Comparison of ENCODE assay signal across 8 mouse cellular contexts in the genomic region with DNA sequence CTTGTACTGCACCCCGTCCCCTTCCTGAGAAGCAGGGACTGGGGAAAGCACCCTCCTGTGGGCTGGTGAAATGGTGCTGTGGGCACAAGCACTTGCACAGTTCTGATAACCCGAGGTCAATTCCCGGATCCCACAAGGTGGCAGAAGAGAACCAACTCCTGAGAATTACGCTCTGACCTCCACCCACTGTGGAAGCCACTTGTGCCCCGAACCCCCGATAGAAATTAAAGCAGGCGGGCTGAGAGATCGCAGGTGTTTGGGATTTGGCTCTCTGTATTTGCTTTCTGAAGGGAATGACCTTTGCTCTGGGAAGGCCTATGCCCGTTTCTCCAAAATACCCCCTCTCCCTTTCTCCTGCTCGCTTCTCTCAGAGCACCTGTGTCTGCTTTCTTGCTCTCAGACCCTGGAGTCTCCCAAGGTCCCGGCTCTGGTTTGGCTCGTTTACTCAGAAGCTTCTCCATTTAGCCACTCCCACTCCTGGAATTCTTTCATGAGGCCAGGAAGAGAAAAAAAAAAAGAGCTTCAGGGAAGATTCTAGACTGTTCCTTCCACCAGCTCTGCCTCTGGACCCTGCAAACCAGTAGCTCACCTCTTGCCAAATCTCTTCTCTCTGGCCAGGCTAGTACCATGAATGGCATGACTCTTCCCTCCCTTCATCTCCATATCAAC. TPM values are rescaled to one million over a fixed set of nuclear protein-coding genes. Genes with fewer than 3 reads are reported as not detected.
DNase-seq lines count a peak whose midpoint lies in the region; ATAC-seq and TF ChIP-seq lines count a peak whose summit lies in the region.

No protein-coding gene starts in this region.

- WGBS in heart, adult 2 months = 41% methylated on average over 12 of the region's 12 CpGs
- WGBS in lung, embryonic 16.5 days = 25% methylated on average over 12 of the region's 12 CpGs

- no peaks in the 10 kb centered on the region for H3K4me1 ChIP-seq in heart, adult 2 months (ENCODE audit: control insufficient read depth, insufficient read depth, low read length)
- peaks cover 12 to 30% of the 10 kb centered on the region in 2 experiments for H3K4me1 ChIP-seq in ES-E14 (ENCODE audit: control insufficient read depth in 2 of 2, insufficient read depth in 2 of 2, low read length in 2 of 2, poor library complexity in 1 of 2)
- H3K4me1 ChIP-seq in embryonic fibroblast, embryonic 13.5 days (ENCODE audit: control insufficient read depth, insufficient read depth, low read length) = no peaks in the 10 kb centered on the region
- peaks cover 48% of the 10 kb centered on the region for H3K4me1 ChIP-seq in lung, embryonic 16.5 days (replicated peaks; ENCODE audit: control insufficient read depth, insufficient read depth, low read length)

- peak; percentile 23 for TF ChIP-seq CTCF in heart, adult 2 months (IDR thresholded peaks at IDR 0.05)
- TF ChIP-seq CTCF in embryonic fibroblast, embryonic 13.5 days (IDR thresholded peaks at IDR 0.05; ENCODE audit: borderline replicate concordance, insufficient read depth, low read length) = peak; percentile 2; the same call in 1 of the 2 replicates

- no peaks in the 10 kb centered on the region for H3K27me3 ChIP-seq in heart, adult 2 months (ENCODE audit: control insufficient read depth, insufficient read depth, low read length)
- no peaks in the 10 kb centered on the region for H3K27me3 ChIP-seq in lung, embryonic 16.5 days (ENCODE audit: control insufficient read depth, insufficient read depth, low read depth, low read length)

- no peak for ATAC-seq in lung, embryonic 16.5 days (ENCODE audit: low read depth)

- H3K4me3 ChIP-seq in heart, adult 2 months = no peak overlapping the region
- H3K4me3 ChIP-seq in ES-E14 (ENCODE audit: insufficient read depth in 1 of 2, low read depth in 1 of 2, low read length in 2 of 2, poor library complexity in 1 of 2, severe bottlenecking in 1 of 2) = no peak overlapping the region
- H3K4me3 ChIP-seq in embryonic fibroblast, embryonic 13.5 days (ENCODE audit: insufficient read depth, low read length) = no peak overlapping the region
- no peak overlapping the region for H3K4me3 ChIP-seq in lung, embryonic 16.5 days (ENCODE audit: low read length)

- H3K9me3 ChIP-seq in ES-E14 (ENCODE audit: control insufficient read depth, insufficient read depth, low read depth, low read length) = no peaks in the 10 kb centered on the region
- no peaks in the 10 kb centered on the region for H3K9me3 ChIP-seq in lung, embryonic 16.5 days (ENCODE audit: control insufficient read depth, low read length)

- H3K27ac ChIP-seq in heart, adult 2 months = no peak overlapping the region
- no peak overlapping the region for H3K27ac ChIP-seq in ES-E14 (ENCODE audit: insufficient read depth, low read depth, low read length, poor library complexity, severe bottlenecking)
- H3K27ac ChIP-seq in embryonic fibroblast, embryonic 13.5 days (ENCODE audit: insufficient read depth, low read length) = no peak overlapping the region
- peak overlapping the region; percentile 88 for H3K27ac ChIP-seq in lung, embryonic 16.5 days (ENCODE audit: low read length)

- no peaks in the 10 kb centered on the region for H3K79me2 ChIP-seq in heart, adult 2 months (replicated peaks; ENCODE audit: control insufficient read depth, insufficient read depth, low read length)

- in situ Hi-C loops in ES-E14 (cut with MboI; ENCODE audit: low sequenced_read_pairs in 2 of 2, unreplicated experiment in 2 of 2) = no loop called here

- intact Hi-C loops in heart, adult 2 months (cut with DNase I) = loop anchor here (1.0 kb wide), 1 partner anchor 79 kb away; no protein-coding TSS in a partner anchor
- intact Hi-C loops in heart, postnatal 25 days (cut with DNase I) = loop anchor here (5.0 kb wide), 1 partner anchor 80 kb away; no protein-coding TSS in a partner anchor

- TF ChIP-seq EP300 in heart, adult 2 months (IDR thresholded peaks at IDR 0.05; ENCODE audit: insufficient read depth, low read depth, low read length) = no peak

- H3K36me3 ChIP-seq in heart, adult 2 months (ENCODE audit: control insufficient read depth, insufficient read depth, low read length) = no peaks in the 10 kb centered on the region
- no peaks in the 10 kb centered on the region; the same call in 1 of the 2 replicates for H3K36me3 ChIP-seq in ES-E14 (ENCODE audit: control insufficient read depth, insufficient read depth, low read length, poor library complexity, severe bottlenecking)
- H3K36me3 ChIP-seq in lung, embryonic 16.5 days (ENCODE audit: control insufficient read depth, insufficient read depth, low read length) = no peaks in the 10 kb centered on the region

- H3K9ac ChIP-seq in heart, adult 2 months (ENCODE audit: low read depth, low read length) = no peak overlapping the region
- no peak overlapping the region for H3K9ac ChIP-seq in ES-E14 (ENCODE audit: insufficient read depth, low read depth, low read length, poor library complexity, severe bottlenecking)
- peak overlapping the region; percentile 12; the same call in 1 of the 2 replicates for H3K9ac ChIP-seq in lung, embryonic 16.5 days (ENCODE audit: low read length)

- no peak for DNase-seq in heart, adult 2 months
- no peak for DNase-seq in heart, postnatal 25 days (ENCODE audit: low spot score)
- DNase-seq in ES-E14 (ENCODE audit: low read depth, low spot score) = no peak
- no peak for DNase-seq in B cell, adult 2 months
- no peak for DNase-seq in right cerebral cortex, adult 2 months (ENCODE audit: low spot score in 2 of 2)
- DNase-seq in layer of hippocampus, adult 11-12 months (ENCODE audit: low spot score) = no peak

- TF ChIP-seq POLR2A in heart, adult 2 months (IDR thresholded peaks at IDR 0.05; ENCODE audit: insufficient read depth, low read depth, low read length) = no peak
- no peak for TF ChIP-seq POLR2A in embryonic fibroblast, embryonic 13.5 days (IDR thresholded peaks at IDR 0.05; ENCODE audit: low read depth, low read length)

- H3K4me2 ChIP-seq in lung, embryonic 16.5 days (ENCODE audit: low read depth, low read length) = peak overlapping the region; percentile 30; the same call in 1 of the 2 replicates

TF ChIP-seq in ES-E14, 5 proteins besides CTCF, POLR2A, EP300 and RAD21:
- TF ChIP-seq CHD2 (IDR thresholded peaks at IDR 0.05; ENCODE audit: low read depth, low read length) = no peak
- TF ChIP-seq ZC3H11A (IDR thresholded peaks at IDR 0.05; ENCODE audit: borderline replicate concordance, low read depth, low read length) = no peak
- TF ChIP-seq ZNF384 (IDR thresholded peaks at IDR 0.05; ENCODE audit: low read depth, low read length) = peak; percentile 75
- TF ChIP-seq HCFC1 (IDR thresholded peaks at IDR 0.05; ENCODE audit: borderline replicate concordance, insufficient read depth, low read length) = no peak
- TF ChIP-seq MAFK (IDR thresholded peaks at IDR 0.05; ENCODE audit: insufficient read depth, low read depth, low read length) = no peak

RNA-seq across cellular contexts. Expression of gene Wwc1, which starts 58.0 kb away (rescaled TPM):
- total RNA-seq in heart, adult 2 months (2021) = 1 to 10 TPM in 1 of 2 experiments, under 1 TPM in 1; 0.84 to 2.1 TPM
- polyA plus RNA-seq in heart, adult 2 months (2012; rRNA removed) = 0.50 and 1.1 TPM in 2 replicates
- 1 to 10 TPM; 1.3 to 1.5 TPM for total RNA-seq in heart, postnatal 25 days (2021)
- 30.4 and 39.3 TPM in 2 replicates for total RNA-seq in ES-E14 (2012; rRNA removed)
- 4.2 and 6.2 TPM in 2 replicates for polyA plus RNA-seq in embryonic fibroblast, embryonic 13.5 days (2011; ENCODE audit: insufficient read length, low read depth, missing spikeins)
- polyA plus RNA-seq in lung, embryonic 16.5 days (2015; fragmentation: Nextera tagmentation; extraction: Ambion mirVana) = 7.8 and 9.9 TPM in 2 replicates

Comparison
In these comparisons a context has a peak if more than half of its experiments do, and no peak if none do; other contexts are left out.
1. RNA of gene Wwc1, which starts 58.0 kb away (total RNA-seq): 30.4 to 39.3 TPM in ES-E14; 0.84 to 2.1 TPM in heart, adult 2 months and 1.3 to 1.5 TPM in heart, postnatal 25 days; every median in the first group is over 10 times any median in the second.